Mouse (Mus musculus): ENCODE results near the gene Gm10277. TPM values are rescaled to one million over a fixed set of nuclear protein-coding genes. Genes with fewer than 3 reads are reported as not detected.

The Gm10277 gene
- total and polyA plus RNA-seq, 2 experiments from 2014 or later = 0.69 TPM; not detected in 1

- Histone ChIP-seq H3K4me1 (ENCODE audit: insufficient read depth, low read length) (peaks cover 4% of the 10 kb centered on the region), H3K27me3 (ENCODE audit: insufficient read depth, low read length) (no peaks in the 10 kb centered on the region), H3K36me3 (ENCODE audit: insufficient read depth, low read length) (peaks cover 13% of the 10 kb centered on the region; the same call in 1 of the 2 replicates), H3K9ac (replicated peaks; ENCODE audit: low read length) (no peak overlapping the region), H3K4me3 (ENCODE audit: low read length) (no peak overlapping the region), H3K27ac (no peak overlapping the region), H3K9me3 (ENCODE audit: low read length) (no peaks in the 10 kb centered on the region), H3K4me2 (ENCODE audit: low read depth, low read length) (no peak overlapping the region)
- ATAC-seq (no peak), DNase-seq (ENCODE audit: low spot score) (no peak)
- no peak for TF ChIP-seq CTCF (IDR thresholded peaks at IDR 0.05; ENCODE audit: low read depth)
- WGBS = 50% methylated on average over 2 of the region's 2 CpGs
Observed at GRCm38 (mm10) chr11:77813969-77814368, 26.4 kb upstream of the Gm10277 start.

GRCm38 (mm10) chr11:77810018-77810417 lies 22.5 kb upstream of the Gm10277 start:
- 91% methylated on average over 6 of the region's 6 CpGs for whole genome bisulfite sequencing

DNA sequence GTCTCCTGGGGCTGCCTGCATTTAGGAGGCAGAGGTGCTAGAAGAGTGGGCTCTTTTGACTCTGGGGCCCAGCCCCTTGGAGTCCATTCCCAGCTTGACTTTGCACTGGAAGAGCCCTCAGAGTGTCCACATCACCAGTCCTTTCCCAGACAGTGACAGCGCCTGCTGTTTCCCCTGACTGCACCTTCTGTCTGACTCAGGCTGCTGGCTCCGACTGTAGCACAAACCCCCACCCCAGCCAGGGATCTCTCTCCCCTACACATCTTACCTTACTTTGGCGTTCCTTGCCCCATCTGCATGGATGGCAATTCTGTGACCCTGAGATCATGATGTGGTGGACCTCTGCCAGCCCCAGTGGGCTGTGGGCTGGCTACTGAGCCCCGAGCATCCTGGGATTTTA lies 21.7 kb upstream of the Gm10277 start:
- no peak for ATAC-seq
- no peak for DNase-seq (ENCODE audit: low spot score)
- Histone ChIP-seq H3K4me3 (ENCODE audit: low read length) (no peak overlapping the region), H3K27me3 (ENCODE audit: insufficient read depth, low read length) (no peaks in the 10 kb centered on the region), H3K4me1 (ENCODE audit: insufficient read depth, low read length) (peaks cover 17% of the 10 kb centered on the region), H3K9ac (replicated peaks; ENCODE audit: low read length) (no peak overlapping the region), H3K9me3 (ENCODE audit: low read length) (no peaks in the 10 kb centered on the region), H3K4me2 (ENCODE audit: low read depth, low read length) (no peak overlapping the region), H3K36me3 (ENCODE audit: insufficient read depth, low read length) (no peaks in the 10 kb centered on the region), H3K27ac (peak overlapping the region; percentile 42; the same call in 1 of the 2 replicates)
- TF ChIP-seq CTCF (IDR thresholded peaks at IDR 0.05; ENCODE audit: low read depth) = no peak
- 50% methylated on average over 4 of the region's 4 CpGs for WGBS

More at GRCm38 (mm10) chr11:77810018-77810417, 22.5 kb upstream of the Gm10277 start:
- Histone ChIP-seq H3K4me2 (ENCODE audit: low read depth, low read length) (no peak overlapping the region), H3K4me1 (ENCODE audit: insufficient read depth, low read length) (peaks cover 17% of the 10 kb centered on the region), H3K9me3 (ENCODE audit: low read length) (no peaks in the 10 kb centered on the region), H3K27me3 (ENCODE audit: insufficient read depth, low read length) (no peaks in the 10 kb centered on the region), H3K4me3 (ENCODE audit: low read length) (no peak overlapping the region), H3K36me3 (ENCODE audit: insufficient read depth, low read length) (no peaks in the 10 kb centered on the region), H3K27ac (no peak overlapping the region), H3K9ac (replicated peaks; ENCODE audit: low read length) (no peak overlapping the region)
- DNase-seq (ENCODE audit: low spot score) (no peak), ATAC-seq (no peak)
- no peak for TF ChIP-seq CTCF (IDR thresholded peaks at IDR 0.05; ENCODE audit: low read depth)

- DNase-seq (ENCODE audit: low spot score) (peak; percentile 31), ATAC-seq (peak; percentile 50; the same call in 1 of the 2 replicates)
- 32% methylated on average over 5 of the region's 5 CpGs for WGBS
- Histone ChIP-seq H3K4me2 (ENCODE audit: low read depth, low read length) (no peak overlapping the region), H3K4me3 (ENCODE audit: low read length) (no peak overlapping the region), H3K9me3 (ENCODE audit: low read length) (no peaks in the 10 kb centered on the region), H3K4me1 (ENCODE audit: insufficient read depth, low read length) (peaks cover 17% of the 10 kb centered on the region), H3K36me3 (ENCODE audit: insufficient read depth, low read length) (no peaks in the 10 kb centered on the region), H3K27ac (peak overlapping the region; percentile 26; the same call in 1 of the 2 replicates), H3K9ac (replicated peaks; ENCODE audit: low read length) (0 out of 2 replicates have a peak overlapping the region, but pooled peaks have one; percentile 13), H3K27me3 (ENCODE audit: insufficient read depth, low read length) (no peaks in the 10 kb centered on the region)
- no peak for TF ChIP-seq CTCF (IDR thresholded peaks at IDR 0.05; ENCODE audit: low read depth)
Observed at GRCm38 (mm10) chr11:77808051-77808465, 20.5 kb upstream of the Gm10277 start.

GRCm38 (mm10) chr11:77806855-77807254 lies 19.3 kb upstream of the Gm10277 start:
- DNase-seq (ENCODE audit: low spot score) = no peak
- Histone ChIP-seq H3K4me2 (ENCODE audit: low read depth, low read length) (no peak overlapping the region), H3K9ac (replicated peaks; ENCODE audit: low read length) (no peak overlapping the region), H3K9me3 (ENCODE audit: low read length) (no peaks in the 10 kb centered on the region), H3K36me3 (ENCODE audit: insufficient read depth, low read length) (no peaks in the 10 kb centered on the region), H3K27me3 (ENCODE audit: insufficient read depth, low read length) (no peaks in the 10 kb centered on the region), H3K4me1 (ENCODE audit: insufficient read depth, low read length) (peaks cover 17% of the 10 kb centered on the region), H3K27ac (no peak overlapping the region), H3K4me3 (ENCODE audit: low read length) (no peak overlapping the region)
- no peak for TF ChIP-seq CTCF (IDR thresholded peaks at IDR 0.05; ENCODE audit: low read depth)
- WGBS = 92% methylated on average over 6 of the region's 6 CpGs
- no peak for ATAC-seq

GRCm38 (mm10) chr11:77806218-77806617 lies 18.7 kb upstream of the Gm10277 start:
- Histone ChIP-seq H3K4me2 (ENCODE audit: low read depth, low read length) (no peak overlapping the region), H3K27ac (no peak overlapping the region), H3K9ac (replicated peaks; ENCODE audit: low read length) (no peak overlapping the region), H3K4me3 (ENCODE audit: low read length) (no peak overlapping the region), H3K9me3 (ENCODE audit: low read length) (no peaks in the 10 kb centered on the region), H3K36me3 (ENCODE audit: insufficient read depth, low read length) (no peaks in the 10 kb centered on the region), H3K4me1 (ENCODE audit: insufficient read depth, low read length) (peaks cover 19% of the 10 kb centered on the region), H3K27me3 (ENCODE audit: insufficient read depth, low read length) (no peaks in the 10 kb centered on the region)
- WGBS = 14% methylated on average over 2 of the region's 2 CpGs
- peak; percentile 38 for TF ChIP-seq CTCF (IDR thresholded peaks at IDR 0.05; ENCODE audit: low read depth)
- DNase-seq (ENCODE audit: low spot score) (peak; percentile 47), ATAC-seq (peak; percentile 53; the same call in 1 of the 2 replicates)

DNA sequence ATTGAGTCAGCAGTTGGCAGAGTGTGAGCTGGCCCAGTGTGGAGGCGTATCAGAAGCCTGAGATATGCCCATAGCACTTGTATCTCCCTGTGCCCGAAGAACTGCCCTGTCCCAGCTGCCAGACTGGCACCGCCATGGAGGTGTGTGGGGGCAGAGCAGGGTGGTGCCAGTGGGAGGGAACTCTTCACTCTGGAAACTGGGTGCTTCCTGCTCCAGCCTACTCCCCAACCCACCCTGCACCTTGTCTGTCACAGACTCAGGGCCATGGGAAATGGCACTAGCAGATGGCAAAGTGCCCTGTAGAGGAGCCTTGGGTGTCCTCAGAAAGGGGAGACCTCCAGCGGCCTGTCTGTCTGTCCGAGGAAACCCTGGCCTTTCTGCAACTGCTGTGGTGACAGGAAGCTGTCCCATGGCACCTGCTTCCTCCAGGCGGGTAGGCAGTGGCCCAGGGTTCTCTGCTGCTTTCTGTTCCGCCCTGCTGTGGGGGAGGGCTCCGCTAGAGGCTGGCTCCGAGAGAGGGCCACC lies 14.9 kb upstream of the Gm10277 start:
- TF ChIP-seq CTCF (IDR thresholded peaks at IDR 0.05; ENCODE audit: low read depth) = no peak
- Histone ChIP-seq H3K27me3 (ENCODE audit: insufficient read depth, low read length) (no peaks in the 10 kb centered on the region), H3K9me3 (ENCODE audit: low read length) (no peaks in the 10 kb centered on the region), H3K9ac (replicated peaks; ENCODE audit: low read length) (no peak overlapping the region), H3K4me3 (ENCODE audit: low read length) (no peak overlapping the region), H3K36me3 (ENCODE audit: insufficient read depth, low read length) (no peaks in the 10 kb centered on the region), H3K4me1 (ENCODE audit: insufficient read depth, low read length) (peaks cover 6% of the 10 kb centered on the region; the same call in 1 of the 2 replicates), H3K27ac (no peak overlapping the region), H3K4me2 (ENCODE audit: low read depth, low read length) (no peak overlapping the region)
- 71% methylated on average over 9 of the region's 9 CpGs for WGBS
- DNase-seq (ENCODE audit: low spot score) (no peak), ATAC-seq (no peak)

All from hindbrain, postnatal 0 days (tissue).